Comparison of ENCODE assay signal across 8 mouse cellular contexts in the genomic region with DNA sequence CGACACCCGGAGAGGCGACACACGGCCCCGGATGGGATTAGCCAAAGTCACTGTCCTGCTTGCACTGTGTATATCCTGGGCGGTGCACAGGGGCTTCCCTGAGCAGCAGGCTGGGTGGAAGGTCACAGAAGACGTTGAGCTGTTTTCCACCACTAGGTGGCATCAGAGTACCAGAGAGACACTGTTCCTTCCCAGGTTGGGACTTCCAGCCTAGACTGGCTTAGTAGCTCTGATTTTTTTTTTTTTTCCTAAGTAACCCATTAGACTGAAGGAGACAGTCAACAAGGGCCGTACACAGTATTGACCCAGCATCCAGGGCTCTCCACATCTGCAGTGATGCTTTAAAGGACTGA.
DNase-seq lines count a peak whose midpoint lies in the region; ATAC-seq and TF ChIP-seq lines count a peak whose summit lies in the region.

No protein-coding gene starts in this region.

- 41% methylated on average over 8 of the region's 8 CpGs for WGBS in forebrain, embryonic 14.5 days
- WGBS in lung, adult 2 months, result 19% methylated on average over 8 of the region's 8 CpGs
- 28% methylated on average over 8 of the region's 8 CpGs for WGBS in olfactory bulb, adult 2 months

- H3K4me3 ChIP-seq in G1E (ENCODE audit: low read depth, low read length), result no peak overlapping the region
- H3K4me3 ChIP-seq in forebrain, embryonic 14.5 days (ENCODE audit: low read depth, low read length), result no peak overlapping the region
- no peak overlapping the region for H3K4me3 ChIP-seq in layer of hippocampus, adult 2 months
- H3K4me3 ChIP-seq in lung, adult 2 months (replicated peaks; ENCODE audit: extremely low read depth, low read depth, low read length), result no peak overlapping the region
- H3K4me3 ChIP-seq in olfactory bulb, adult 2 months (ENCODE audit: insufficient read depth, low read depth, low read length), result no peak overlapping the region

- no peaks in the 10 kb centered on the region for H3K9me3 ChIP-seq in G1E (replicated peaks)
- no peaks in the 10 kb centered on the region for H3K9me3 ChIP-seq in forebrain, embryonic 14.5 days (replicated peaks; ENCODE audit: control insufficient read depth, low read length)

- DNase-seq in G1E (ENCODE audit: low spot score), result peak; percentile 50
- DNase-seq in forebrain, embryonic 14.5 days (ENCODE audit: low spot score), result peak; percentile 92
- DNase-seq in heart, postnatal 4 days, result peak; percentile 91
- peak; percentile 50 to 80 for DNase-seq in layer of hippocampus, adult 2 months (ENCODE audit: low spot score in 2 of 2)
- peak; percentile 65 for DNase-seq in lung, adult 2 months
- peak; percentile 66 for DNase-seq in thymus, postnatal 0 days (ENCODE audit: low spot score)

- peaks cover 17% of the 10 kb centered on the region for H3K4me1 ChIP-seq in G1E (ENCODE audit: insufficient read depth, low read depth, low read length)
- no peaks in the 10 kb centered on the region for H3K4me1 ChIP-seq in forebrain, embryonic 14.5 days (ENCODE audit: control insufficient read depth, insufficient read depth, low read length)
- no peaks in the 10 kb centered on the region for H3K4me1 ChIP-seq in lung, adult 2 months (ENCODE audit: control insufficient read depth, insufficient read depth, low read length)
- H3K4me1 ChIP-seq in olfactory bulb, adult 2 months (ENCODE audit: control insufficient read depth, insufficient read depth, low read length), result peaks cover 2% of the 10 kb centered on the region; the same call in 1 of the 2 replicates

- TF ChIP-seq CTCF in G1E (IDR thresholded peaks at IDR 0.05; ENCODE audit: low read depth, low read length), result peak; percentile 71
- TF ChIP-seq CTCF in layer of hippocampus, adult 2 months (conservative IDR thresholded peaks at IDR 0.05), result peak; percentile 95
- TF ChIP-seq CTCF in lung, adult 2 months (IDR thresholded peaks at IDR 0.05; ENCODE audit: insufficient read depth, low read length), result peak; percentile 91
- peak; percentile 59; the same call in 1 of the 2 replicates for TF ChIP-seq CTCF in olfactory bulb, adult 2 months (IDR thresholded peaks at IDR 0.05; ENCODE audit: insufficient read depth, low read depth, low read length)

- ATAC-seq in G1E (ENCODE audit: extremely low read depth, insufficient number of reproducible peaks, low FRiP score, poor library complexity, severe bottlenecking), result peak; percentile 54; the same call in 1 of the 2 replicates
- peak; percentile 86 for ATAC-seq in cerebellum, adult (ENCODE audit: insufficient number of reproducible peaks, low FRiP score, low TSS enrichment)
- peak; percentile 72 for ATAC-seq in forebrain, embryonic 14.5 days

- no peaks in the 10 kb centered on the region for H3K27me3 ChIP-seq in G1E (ENCODE audit: insufficient read depth, low read length)
- H3K27me3 ChIP-seq in forebrain, embryonic 14.5 days (replicated peaks; ENCODE audit: control insufficient read depth, insufficient read depth, low read length), result no peaks in the 10 kb centered on the region

- H3K27ac ChIP-seq in forebrain, embryonic 14.5 days (ENCODE audit: low read depth, low read length), result no peak overlapping the region
- H3K27ac ChIP-seq in layer of hippocampus, adult 2 months, result no peak overlapping the region
- H3K27ac ChIP-seq in olfactory bulb, adult 2 months (ENCODE audit: insufficient read depth, low read depth, low read length), result no peak overlapping the region

- no peak overlapping the region for H3K9ac ChIP-seq in forebrain, embryonic 14.5 days (ENCODE audit: low read length)

- TF ChIP-seq POLR2A in lung, adult 2 months (IDR thresholded peaks at IDR 0.05; ENCODE audit: borderline replicate concordance, extremely low read depth, low read depth, low read length), result no peak
- TF ChIP-seq POLR2A in olfactory bulb, adult 2 months (IDR thresholded peaks at IDR 0.05; ENCODE audit: insufficient read depth, low read depth, low read length), result no peak

- H3K4me2 ChIP-seq in forebrain, embryonic 14.5 days (ENCODE audit: low read length), result no peak overlapping the region

- H3K36me3 ChIP-seq in G1E (replicated peaks), result peaks cover 90% of the 10 kb centered on the region
- H3K36me3 ChIP-seq in forebrain, embryonic 14.5 days (ENCODE audit: control insufficient read depth, insufficient read depth, low read length), result peaks cover 27% of the 10 kb centered on the region; the same call in 1 of the 2 replicates
